Mouse (Mus musculus) C2C12 (cell line): ENCODE results near the gene Traf2.

Experiments
- CTCF ChIP-seq: IDR thresholded peaks from one replicate; pipeline ENCODE4 v1.5.1; 2011; ENCODE audit not compliant: control insufficient read depth, insufficient read depth, insufficient read length
- MAX ChIP-seq: IDR thresholded peaks from one replicate; pipeline ENCODE4 v1.6.1; 2011; ENCODE audit warnings: mild to moderate bottlenecking, control low read depth
- USF1 ChIP-seq: IDR thresholded peaks from one replicate; pipeline ENCODE4 v1.6.1; 2011; ENCODE audit warnings: low read depth, mild to moderate bottlenecking, control low read depth, moderate library complexity

DNA sequence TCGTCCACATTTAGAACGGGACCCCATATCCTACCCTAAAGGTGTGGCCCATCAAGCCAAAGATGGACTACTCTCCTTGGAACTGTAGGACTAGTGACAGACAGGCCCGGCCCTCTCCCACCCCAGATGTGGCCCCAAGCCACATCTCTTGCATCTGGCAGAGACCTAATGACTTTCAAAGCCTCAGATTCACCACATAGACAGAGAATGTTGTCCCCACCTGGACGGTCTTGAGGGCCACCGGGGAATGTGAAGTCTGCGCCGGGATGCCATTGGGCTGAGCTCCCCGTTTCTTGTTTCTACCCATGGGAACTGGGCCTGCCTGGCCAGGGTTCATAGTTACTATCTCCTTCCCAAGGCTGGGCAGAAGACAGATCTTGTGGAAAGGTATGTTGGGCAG, 69.2 kb downstream of the Traf2 start:
- no peak for TF ChIP-seq CTCF
- TF ChIP-seq MAX: no peak
- TF ChIP-seq USF1: no peak
